ENCODE assay signal across 36 mouse cellular contexts in the genomic region with DNA sequence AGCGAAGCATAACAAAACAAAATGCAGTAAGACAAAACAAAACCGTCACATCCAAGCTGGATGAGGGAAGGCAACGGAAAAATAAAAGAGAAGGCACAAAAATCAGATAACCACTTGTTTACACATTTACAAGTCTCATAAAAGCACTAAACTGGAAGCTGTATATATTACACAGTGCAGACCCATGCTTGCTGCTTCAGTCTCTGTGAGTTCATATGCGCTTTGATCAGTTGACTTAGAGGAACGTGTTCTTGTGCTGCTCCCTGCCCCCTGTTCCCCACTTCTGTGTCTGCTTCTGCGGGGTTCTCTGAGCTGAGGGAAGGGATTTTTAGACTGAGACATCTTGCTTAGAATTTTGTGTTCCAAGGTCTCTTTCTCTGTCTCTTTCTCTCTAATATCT. TPM values are rescaled to one million over a fixed set of nuclear protein-coding genes. Genes with fewer than 3 reads are reported as not detected.
"Had no signal": no experiment of that assay in that cellular context is flagged by ENCODE, and none has a peak within 500 bp of the region (broad histone marks: within the 10 kb centered on the region; RNA-seq: fewer than 3 reads in every experiment).

No protein-coding gene starts in this region.

- H3K9ac ChIP-seq: limb, embryonic 12.5 days; limb, embryonic 13.5 days; limb, embryonic 15.5 days; liver, embryonic 12.5 days; liver, embryonic 13.5 days; liver, embryonic 14.5 days; liver, embryonic 15.5 days; liver, postnatal 0 days; midbrain, embryonic 12.5 days; midbrain, embryonic 13.5 days; midbrain, embryonic 15.5 days; neural tube, embryonic 12.5 days; neural tube, embryonic 13.5 days had no signal

- H3K4me1 ChIP-seq: limb, embryonic 10.5 days; limb, embryonic 12.5 days; limb, embryonic 13.5 days; limb, embryonic 15.5 days; midbrain, embryonic 10.5 days; midbrain, embryonic 12.5 days; midbrain, embryonic 13.5 days; midbrain, embryonic 15.5 days; neural tube, embryonic 12.5 days; neural tube, embryonic 13.5 days had no signal

- DNase-seq: left cerebral cortex, postnatal 4 days; liver; liver, embryonic 13.5 days; liver, postnatal 0 days; lung, adult 18-20 months; lung, adult 2 months; lung, postnatal 10 days; lung, postnatal 4 days; midbrain, embryonic 14.5 days had no signal

- H3K36me3 ChIP-seq: limb, embryonic 10.5 days; limb, embryonic 12.5 days; limb, embryonic 13.5 days; limb, embryonic 15.5 days; liver, embryonic 12.5 days; liver, embryonic 13.5 days; liver, embryonic 15.5 days; midbrain, embryonic 10.5 days; midbrain, embryonic 12.5 days; midbrain, embryonic 13.5 days; midbrain, embryonic 15.5 days; neural tube, embryonic 12.5 days; neural tube, embryonic 13.5 days had no signal

- H3K4me2 ChIP-seq: limb, embryonic 12.5 days; limb, embryonic 13.5 days; limb, embryonic 15.5 days; liver, embryonic 11.5 days; liver, embryonic 12.5 days; liver, embryonic 13.5 days; liver, embryonic 15.5 days; midbrain, embryonic 11.5 days; midbrain, embryonic 12.5 days; midbrain, embryonic 13.5 days; midbrain, embryonic 15.5 days; neural tube, embryonic 12.5 days; neural tube, embryonic 13.5 days had no signal

- H3K27me3 ChIP-seq: limb, embryonic 12.5 days; limb, embryonic 13.5 days; limb, embryonic 15.5 days; liver, embryonic 12.5 days; liver, embryonic 13.5 days; liver, embryonic 15.5 days; megakaryocyte, embryonic 14.5 days; midbrain, embryonic 12.5 days; midbrain, embryonic 13.5 days; midbrain, embryonic 15.5 days; neural tube, embryonic 12.5 days; neural tube, embryonic 13.5 days had no signal

- ATAC-seq: liver, embryonic 12.5 days; liver, postnatal 0 days; lung, postnatal 0 days; midbrain, embryonic 13.5 days; midbrain, embryonic 15.5 days; midbrain, embryonic 16.5 days had no signal

- H3K9me3 ChIP-seq: limb, embryonic 10.5 days; limb, embryonic 12.5 days; limb, embryonic 13.5 days; limb, embryonic 15.5 days; liver, embryonic 12.5 days; liver, embryonic 13.5 days; liver, embryonic 15.5 days; megakaryocyte, embryonic 14.5 days; midbrain, embryonic 10.5 days; midbrain, embryonic 12.5 days; midbrain, embryonic 13.5 days; midbrain, embryonic 15.5 days; neural tube, embryonic 12.5 days; neural tube, embryonic 13.5 days had no signal

- H3K4me3 ChIP-seq: left cerebral cortex, adult 2 months; limb, embryonic 10.5 days; limb, embryonic 12.5 days; limb, embryonic 13.5 days; limb, embryonic 15.5 days; liver, embryonic 12.5 days; liver, embryonic 13.5 days; liver, embryonic 15.5 days; megakaryocyte, embryonic 14.5 days; midbrain, embryonic 10.5 days; midbrain, embryonic 12.5 days; midbrain, embryonic 13.5 days; midbrain, embryonic 15.5 days; myocyte; neural tube, embryonic 12.5 days; neural tube, embryonic 13.5 days had no signal

- H3K27ac ChIP-seq: left cerebral cortex, adult 2 months; limb, embryonic 10.5 days; limb, embryonic 12.5 days; limb, embryonic 13.5 days; limb, embryonic 15.5 days; liver, embryonic 12.5 days; liver, embryonic 13.5 days; liver, embryonic 14.5 days; liver, embryonic 15.5 days; macrophage; midbrain, embryonic 10.5 days; midbrain, embryonic 12.5 days; midbrain, embryonic 13.5 days; midbrain, embryonic 15.5 days; neural tube, embryonic 12.5 days; neural tube, embryonic 13.5 days had no signal

RNA-seq across cellular contexts. Expression of a gene that starts 24.2 kb away (rescaled TPM):
- polyA plus RNA-seq: limb, embryonic 10.5 days; limb, embryonic 11.5 days; limb, embryonic 12.5 days; limb, embryonic 13.5 days; limb, embryonic 15.5 days; liver, adult 2 months; liver, embryonic 11.5 days; liver, embryonic 12.5 days; liver, embryonic 13.5 days; liver, embryonic 14.5 days; liver, embryonic 15.5 days; liver, embryonic 16.5 days; liver, postnatal 0 days; lung, adult 2 months; lung, postnatal 0 days; macrophage; midbrain, embryonic 10.5 days; midbrain, embryonic 11.5 days; midbrain, embryonic 12.5 days; midbrain, embryonic 13.5 days; midbrain, embryonic 14.5 days; midbrain, embryonic 15.5 days; midbrain, embryonic 16.5 days; midbrain, postnatal 0 days; myocyte; neural tube, embryonic 11.5 days; neural tube, embryonic 12.5 days; neural tube, embryonic 13.5 days had no signal

RNA-seq across cellular contexts. Expression of a gene that starts 30.0 kb away (rescaled TPM):
- polyA plus RNA-seq: limb, embryonic 10.5 days; limb, embryonic 11.5 days; limb, embryonic 12.5 days; limb, embryonic 13.5 days; limb, embryonic 15.5 days; liver, adult 2 months; liver, embryonic 11.5 days; liver, embryonic 12.5 days; liver, embryonic 13.5 days; liver, embryonic 14.5 days; liver, embryonic 15.5 days; liver, embryonic 16.5 days; liver, postnatal 0 days; lung, adult 2 months; lung, postnatal 0 days; macrophage; midbrain, embryonic 10.5 days; midbrain, embryonic 11.5 days; midbrain, embryonic 12.5 days; midbrain, embryonic 13.5 days; midbrain, embryonic 14.5 days; midbrain, embryonic 15.5 days; midbrain, embryonic 16.5 days; midbrain, postnatal 0 days; myocyte; neural tube, embryonic 11.5 days; neural tube, embryonic 12.5 days; neural tube, embryonic 13.5 days had no signal

RNA-seq across cellular contexts. Expression of a gene that starts 35.8 kb away (rescaled TPM):
- polyA plus RNA-seq: limb, embryonic 10.5 days; limb, embryonic 11.5 days; limb, embryonic 12.5 days; limb, embryonic 13.5 days; limb, embryonic 15.5 days; liver, adult 2 months; liver, embryonic 11.5 days; liver, embryonic 12.5 days; liver, embryonic 13.5 days; liver, embryonic 14.5 days; liver, embryonic 15.5 days; liver, embryonic 16.5 days; liver, postnatal 0 days; lung, adult 2 months; lung, postnatal 0 days; macrophage; midbrain, embryonic 10.5 days; midbrain, embryonic 11.5 days; midbrain, embryonic 12.5 days; midbrain, embryonic 13.5 days; midbrain, embryonic 14.5 days; midbrain, embryonic 15.5 days; midbrain, embryonic 16.5 days; midbrain, postnatal 0 days; myocyte; neural tube, embryonic 11.5 days; neural tube, embryonic 12.5 days; neural tube, embryonic 13.5 days had no signal

RNA-seq across cellular contexts. Expression of a gene that starts 41.6 kb away (rescaled TPM):
- polyA plus RNA-seq: limb, embryonic 10.5 days; limb, embryonic 11.5 days; limb, embryonic 12.5 days; limb, embryonic 13.5 days; limb, embryonic 15.5 days; liver, adult 2 months; liver, embryonic 11.5 days; liver, embryonic 12.5 days; liver, embryonic 13.5 days; liver, embryonic 14.5 days; liver, embryonic 15.5 days; liver, embryonic 16.5 days; liver, postnatal 0 days; lung, adult 2 months; lung, postnatal 0 days; macrophage; midbrain, embryonic 10.5 days; midbrain, embryonic 11.5 days; midbrain, embryonic 12.5 days; midbrain, embryonic 13.5 days; midbrain, embryonic 14.5 days; midbrain, embryonic 15.5 days; midbrain, embryonic 16.5 days; midbrain, postnatal 0 days; myocyte; neural tube, embryonic 11.5 days; neural tube, embryonic 12.5 days; neural tube, embryonic 13.5 days had no signal

RNA-seq across cellular contexts. Expression of a gene that starts 47.5 kb away (rescaled TPM):
- polyA plus RNA-seq: limb, embryonic 10.5 days; limb, embryonic 11.5 days; limb, embryonic 12.5 days; limb, embryonic 13.5 days; limb, embryonic 14.5 days; limb, embryonic 15.5 days; liver, adult 2 months; liver, embryonic 11.5 days; liver, embryonic 12.5 days; liver, embryonic 13.5 days; liver, embryonic 14.5 days; liver, embryonic 15.5 days; liver, embryonic 16.5 days; liver, postnatal 0 days; lung, adult 2 months; lung, postnatal 0 days; macrophage; midbrain, embryonic 10.5 days; midbrain, embryonic 11.5 days; midbrain, embryonic 12.5 days; midbrain, embryonic 13.5 days; midbrain, embryonic 14.5 days; midbrain, embryonic 15.5 days; midbrain, embryonic 16.5 days; midbrain, postnatal 0 days; myocyte; neural tube, embryonic 11.5 days; neural tube, embryonic 12.5 days; neural tube, embryonic 13.5 days had no signal
